Mouse (Mus musculus) intestine, embryonic 15.5 days (tissue): ENCODE measurements at regions not wholly inside any gene's neighbourhood (a gene's known extent, or its start where the extent isn't known, plus 50 kb on each side); places are given as distances from the start of the nearest gene placed in this dataset.

ENCODE experiments used
- ATAC-seq: fragments of 200-750 bp; cut with Nextera tagmentation; 2 replicates; pipeline ENCODE4 v1.8.0; 2017; ENCODE audit warnings: moderate TSS enrichment, moderate library complexity
- H3K27ac ChIP-seq: fragments of 300-500 bp; sonication (generic); 2 replicates; pipeline ENCODE4 v1.5.1; 2015; ENCODE audit warnings: mild to moderate bottlenecking, inconsistent platforms
- H3K27me3 ChIP-seq: fragments of 300-500 bp; sonication (generic); replicated peaks from 2 replicates; pipeline ENCODE4 v1.6.1; 2015; ENCODE audit warnings: inconsistent platforms
- H3K36me3 ChIP-seq: fragments of 300-500 bp; sonication (generic); 2 replicates; pipeline ENCODE4 v1.6.1; 2015; ENCODE audit warnings: inconsistent platforms
- H3K4me1 ChIP-seq: fragments of 300-500 bp; sonication (generic); replicated peaks from 2 replicates; pipeline ENCODE4 v1.6.1; 2015; ENCODE audit warnings: inconsistent platforms
- H3K4me2 ChIP-seq: fragments of 300-500 bp; sonication (generic); replicated peaks from 2 replicates; pipeline ENCODE4 v1.6.1; 2015; ENCODE audit warnings: mild to moderate bottlenecking, inconsistent platforms
- H3K4me3 ChIP-seq: fragments of 300-500 bp; sonication (generic); replicated peaks from 2 replicates; pipeline ENCODE4 v1.5.1; 2015; ENCODE audit warnings: inconsistent platforms
- H3K9ac ChIP-seq: fragments of 300-500 bp; sonication (generic); 2 replicates; pipeline ENCODE4 v1.6.1; 2015; ENCODE audit warnings: inconsistent platforms
- H3K9me3 ChIP-seq: fragments of 300-500 bp; sonication (generic); 2 replicates; pipeline ENCODE4 v1.6.1; 2016; ENCODE audit warnings: inconsistent platforms
- WGBS: fragments of 180-500 bp; shearing (Covaris S2); methylation state at CpG from one replicate; pipeline ENCODE4 v1.1.7; 2015; 5-methylcytosine and 5-hydroxymethylcytosine counted together

- ATAC-seq = no peak
- Histone ChIP-seq H3K4me1 (no peaks in the 10 kb centered on the region), H3K4me3 (no peak overlapping the region), H3K27me3 (no peaks in the 10 kb centered on the region), H3K4me2 (no peak overlapping the region), H3K36me3 (no peaks in the 10 kb centered on the region), H3K9ac (no peak overlapping the region), H3K27ac (no peak overlapping the region), H3K9me3 (no peaks in the 10 kb centered on the region)
- WGBS = 90% methylated on average over 1 of the region's 1 CpGs
Measured at GRCm38 (mm10) chr1:114456406-114456805, 1228.2 kb upstream of the Cntnap5a start.

- Histone ChIP-seq H3K4me1 (no peaks in the 10 kb centered on the region), H3K9ac (no peak overlapping the region), H3K4me2 (no peak overlapping the region), H3K9me3 (no peaks in the 10 kb centered on the region), H3K36me3 (no peaks in the 10 kb centered on the region), H3K27me3 (no peaks in the 10 kb centered on the region), H3K4me3 (no peak overlapping the region), H3K27ac (no peak overlapping the region)
- no peak for ATAC-seq
- WGBS = 72% methylated on average over 1 of the region's 1 CpGs
Measured at GRCm38 (mm10) chr1:114496455-114496854, 1188.1 kb upstream of the Cntnap5a start.

GRCm38 (mm10) chr1:114515709-114516108 lies 1168.8 kb upstream of the Cntnap5a start:
- Histone ChIP-seq H3K9ac (no peak overlapping the region), H3K4me2 (no peak overlapping the region), H3K4me1 (no peaks in the 10 kb centered on the region), H3K36me3 (no peaks in the 10 kb centered on the region), H3K9me3 (no peaks in the 10 kb centered on the region), H3K27ac (no peak overlapping the region), H3K4me3 (no peak overlapping the region), H3K27me3 (no peaks in the 10 kb centered on the region)
- 60% methylated on average over 1 of the region's 1 CpGs for WGBS
- peak; percentile 75 for ATAC-seq

GRCm38 (mm10) chr1:114519860-114520259 lies 1164.7 kb upstream of the Cntnap5a start:
- ATAC-seq = peak; percentile 66; the same call in 1 of the 2 replicates
- Histone ChIP-seq H3K27me3 (no peaks in the 10 kb centered on the region), H3K9ac (no peak overlapping the region), H3K4me3 (no peak overlapping the region), H3K9me3 (no peaks in the 10 kb centered on the region), H3K27ac (no peak overlapping the region), H3K4me2 (no peak overlapping the region), H3K36me3 (no peaks in the 10 kb centered on the region), H3K4me1 (no peaks in the 10 kb centered on the region)

- no peak overlapping the region for H3K9ac ChIP-seq
- no peaks in the 10 kb centered on the region for H3K27me3 ChIP-seq
- H3K27ac ChIP-seq = no peak overlapping the region
- 68% methylated on average over 1 of the region's 1 CpGs for WGBS
- no peak overlapping the region for H3K4me2 ChIP-seq
- no peak for ATAC-seq
- no peak overlapping the region for H3K4me3 ChIP-seq
- no peaks in the 10 kb centered on the region for H3K4me1 ChIP-seq
- H3K9me3 ChIP-seq = no peaks in the 10 kb centered on the region
- no peaks in the 10 kb centered on the region for H3K36me3 ChIP-seq
Measured at GRCm38 (mm10) chr1:114528545-114528944, 1156.0 kb upstream of the Cntnap5a start.

- H3K27me3 ChIP-seq = no peaks in the 10 kb centered on the region
- no peaks in the 10 kb centered on the region for H3K36me3 ChIP-seq
- no peaks in the 10 kb centered on the region for H3K9me3 ChIP-seq
- H3K27ac ChIP-seq = no peak overlapping the region
- no peaks in the 10 kb centered on the region for H3K4me1 ChIP-seq
- H3K9ac ChIP-seq = no peak overlapping the region
- no peak overlapping the region for H3K4me2 ChIP-seq
- 85% methylated on average over 1 of the region's 1 CpGs for WGBS
- no peak for ATAC-seq
- H3K4me3 ChIP-seq = no peak overlapping the region
Measured at GRCm38 (mm10) chr1:114533881-114534280, 1150.7 kb upstream of the Cntnap5a start.

GRCm38 (mm10) chr1:114546997-114547396 lies 1137.6 kb upstream of the Cntnap5a start:
- Histone ChIP-seq H3K4me1 (no peaks in the 10 kb centered on the region), H3K4me2 (no peak overlapping the region), H3K27me3 (no peaks in the 10 kb centered on the region), H3K9ac (no peak overlapping the region), H3K27ac (no peak overlapping the region), H3K4me3 (no peak overlapping the region), H3K36me3 (no peaks in the 10 kb centered on the region), H3K9me3 (no peaks in the 10 kb centered on the region)
- WGBS = 83% methylated on average over 1 of the region's 1 CpGs
- no peak for ATAC-seq

GRCm38 (mm10) chr1:114552719-114553118 lies 1131.8 kb upstream of the Cntnap5a start:
- no peak for ATAC-seq
- Histone ChIP-seq H3K9me3 (no peaks in the 10 kb centered on the region), H3K4me1 (no peaks in the 10 kb centered on the region), H3K9ac (no peak overlapping the region), H3K36me3 (no peaks in the 10 kb centered on the region), H3K27me3 (no peaks in the 10 kb centered on the region), H3K4me3 (no peak overlapping the region), H3K4me2 (no peak overlapping the region), H3K27ac (no peak overlapping the region)
- WGBS = 69% methylated on average over 1 of the region's 1 CpGs

- Histone ChIP-seq H3K27ac (no peak overlapping the region), H3K4me3 (no peak overlapping the region), H3K27me3 (no peaks in the 10 kb centered on the region), H3K4me1 (no peaks in the 10 kb centered on the region), H3K9ac (no peak overlapping the region), H3K36me3 (no peaks in the 10 kb centered on the region), H3K9me3 (no peaks in the 10 kb centered on the region), H3K4me2 (no peak overlapping the region)
- no peak for ATAC-seq
- WGBS = 74% methylated on average over 2 of the region's 2 CpGs
Measured at GRCm38 (mm10) chr1:114554453-114554852, 1130.1 kb upstream of the Cntnap5a start.
